Mouse (Mus musculus): ENCODE measurements around the gene Gal3st4. TPM values are rescaled to one million over a fixed set of nuclear protein-coding genes. Genes with fewer than 3 reads are reported as not detected.

The Gal3st4 gene
- polyA plus RNA-seq, 1 experiment from 2014 or later, result 2.0 TPM

GRCm38 (mm10) chr5:138258542-138258941 is 14.1 kb downstream of the Gal3st4 start:
- no peaks in the 10 kb centered on the region for H3K9me3 ChIP-seq (ENCODE audit: control insufficient read depth, low read length)
- WGBS, result 90% methylated on average over 6 of the region's 6 CpGs
- H3K4me3 ChIP-seq (replicated peaks; ENCODE audit: low read depth, low read length), result no peak overlapping the region
- H3K36me3 ChIP-seq (ENCODE audit: control insufficient read depth, insufficient read depth, low read length), result peaks cover 49% of the 10 kb centered on the region
- peaks cover 23% of the 10 kb centered on the region for H3K4me1 ChIP-seq (ENCODE audit: control insufficient read depth, insufficient read depth, low read length)
- H3K27me3 ChIP-seq (ENCODE audit: control insufficient read depth, insufficient read depth, low read length), result no peaks in the 10 kb centered on the region
- H3K4me2 ChIP-seq (ENCODE audit: low read length), result no peak overlapping the region
- no peak overlapping the region for H3K9ac ChIP-seq (replicated peaks; ENCODE audit: low read length)
- DNase-seq (no peak), ATAC-seq (ENCODE audit: low FRiP score, low TSS enrichment) (no peak)
- no peak overlapping the region for H3K27ac ChIP-seq (replicated peaks; ENCODE audit: low read depth, low read length)

- H3K4me3 ChIP-seq (replicated peaks; ENCODE audit: low read depth, low read length), result no peak overlapping the region
- no peaks in the 10 kb centered on the region for H3K27me3 ChIP-seq (ENCODE audit: control insufficient read depth, insufficient read depth, low read length)
- H3K9ac ChIP-seq (replicated peaks; ENCODE audit: low read length), result no peak overlapping the region
- WGBS, result 77% methylated on average over 3 of the region's 3 CpGs
- H3K4me1 ChIP-seq (ENCODE audit: control insufficient read depth, insufficient read depth, low read length), result peaks cover 21% of the 10 kb centered on the region
- peaks cover 49% of the 10 kb centered on the region for H3K36me3 ChIP-seq (ENCODE audit: control insufficient read depth, insufficient read depth, low read length)
- ATAC-seq (ENCODE audit: low FRiP score, low TSS enrichment) (no peak), DNase-seq (no peak)
- no peak overlapping the region for H3K27ac ChIP-seq (replicated peaks; ENCODE audit: low read depth, low read length)
- no peaks in the 10 kb centered on the region for H3K9me3 ChIP-seq (ENCODE audit: control insufficient read depth, low read length)
- H3K4me2 ChIP-seq (ENCODE audit: low read length), result no peak overlapping the region
Observed at GRCm38 (mm10) chr5:138258078-138258477, 14.6 kb downstream of the Gal3st4 start.

- Histone ChIP-seq H3K4me1 (ENCODE audit: control insufficient read depth, insufficient read depth, low read length) (peaks cover 16% of the 10 kb centered on the region), H3K4me2 (ENCODE audit: low read length) (no peak overlapping the region), H3K4me3 (replicated peaks; ENCODE audit: low read depth, low read length) (no peak overlapping the region), H3K9ac (replicated peaks; ENCODE audit: low read length) (no peak overlapping the region), H3K9me3 (ENCODE audit: control insufficient read depth, low read length) (no peaks in the 10 kb centered on the region), H3K36me3 (ENCODE audit: control insufficient read depth, insufficient read depth, low read length) (peaks cover 49% of the 10 kb centered on the region), H3K27me3 (ENCODE audit: control insufficient read depth, insufficient read depth, low read length) (no peaks in the 10 kb centered on the region), H3K27ac (replicated peaks; ENCODE audit: low read depth, low read length) (no peak overlapping the region)
- ATAC-seq (ENCODE audit: low FRiP score, low TSS enrichment) (no peak), DNase-seq (no peak)
- 92% methylated on average over 4 of the region's 4 CpGs for WGBS
Observed at GRCm38 (mm10) chr5:138257585-138257978, 15.1 kb downstream of the Gal3st4 start.

- H3K4me2 ChIP-seq (ENCODE audit: low read length), result no peak overlapping the region
- WGBS, result 90% methylated on average over 10 of the region's 10 CpGs
- ATAC-seq (ENCODE audit: low FRiP score, low TSS enrichment), result no peak
Observed at GRCm38 (mm10) chr5:138256966-138257584, 15.6 kb downstream of the Gal3st4 start.

GRCm38 (mm10) chr5:138256094-138256467 is 16.6 kb downstream of the Gal3st4 start:
- peak overlapping the region; percentile 87 for H3K27ac ChIP-seq (replicated peaks; ENCODE audit: low read depth, low read length)
- H3K9me3 ChIP-seq (ENCODE audit: control insufficient read depth, low read length), result no peaks in the 10 kb centered on the region
- H3K27me3 ChIP-seq (ENCODE audit: control insufficient read depth, insufficient read depth, low read length), result no peaks in the 10 kb centered on the region
- DNase-seq, result no peak
- peaks cover 37% of the 10 kb centered on the region for H3K36me3 ChIP-seq (ENCODE audit: control insufficient read depth, insufficient read depth, low read length)
- H3K9ac ChIP-seq (replicated peaks; ENCODE audit: low read length), result peak overlapping the region; percentile 72
- H3K4me1 ChIP-seq (ENCODE audit: control insufficient read depth, insufficient read depth, low read length), result peaks cover 12% of the 10 kb centered on the region; the same call in 1 of the 2 replicates
- WGBS, result 13% methylated on average over 7 of the region's 7 CpGs
- H3K4me3 ChIP-seq (replicated peaks; ENCODE audit: low read depth, low read length), result peak overlapping the region; percentile 64
- ATAC-seq (ENCODE audit: low FRiP score, low TSS enrichment), result no peak
- H3K4me2 ChIP-seq (ENCODE audit: low read length), result peak overlapping the region; percentile 86

More at GRCm38 (mm10) chr5:138256966-138257584, 15.6 kb downstream of the Gal3st4 start:
- Histone ChIP-seq H3K9ac (replicated peaks; ENCODE audit: low read length) (no peak overlapping the region), H3K27ac (replicated peaks; ENCODE audit: low read depth, low read length) (no peak overlapping the region), H3K4me3 (replicated peaks; ENCODE audit: low read depth, low read length) (no peak overlapping the region), H3K9me3 (ENCODE audit: control insufficient read depth, low read length) (no peaks in the 10 kb centered on the region), H3K27me3 (ENCODE audit: control insufficient read depth, insufficient read depth, low read length) (no peaks in the 10 kb centered on the region), H3K4me1 (ENCODE audit: control insufficient read depth, insufficient read depth, low read length) (peaks cover 12% of the 10 kb centered on the region; the same call in 1 of the 2 replicates), H3K36me3 (ENCODE audit: control insufficient read depth, insufficient read depth, low read length) (peaks cover 47% of the 10 kb centered on the region)
- no peak for DNase-seq

GRCm38 (mm10) chr5:138255353-138256093 is 17.1 kb downstream of the Gal3st4 start, which contains the start of gene Lamtor4:
Gene Lamtor4, plus strand, starts transcription at chr5:138255482.
- Histone ChIP-seq H3K4me2 (ENCODE audit: low read length) (peak within 1 kb of the TSS; percentile 86), H3K4me3 (replicated peaks; ENCODE audit: low read depth, low read length) (peak within 1 kb of the TSS; percentile 64), H3K36me3 (ENCODE audit: control insufficient read depth, insufficient read depth, low read length) (peaks cover 31% of the 10 kb centered on the region), H3K9me3 (ENCODE audit: control insufficient read depth, low read length) (no peaks in the 10 kb centered on the region), H3K9ac (replicated peaks; ENCODE audit: low read length) (peak within 1 kb of the TSS; percentile 72), H3K27me3 (ENCODE audit: control insufficient read depth, insufficient read depth, low read length) (no peaks in the 10 kb centered on the region), H3K4me1 (ENCODE audit: control insufficient read depth, insufficient read depth, low read length) (peaks cover 12% of the 10 kb centered on the region; the same call in 1 of the 2 replicates), H3K27ac (replicated peaks; ENCODE audit: low read depth, low read length) (peak within 1 kb of the TSS; percentile 87)
- peak; percentile 99 for ATAC-seq (ENCODE audit: low FRiP score, low TSS enrichment)
- peak; percentile 97 for DNase-seq
- under 1% methylated on average over 38 of the region's 38 CpGs for WGBS

GRCm38 (mm10) chr5:138253061-138253460 is 19.6 kb downstream of the Gal3st4 start:
- Histone ChIP-seq H3K4me2 (ENCODE audit: low read length) (no peak overlapping the region), H3K27ac (replicated peaks; ENCODE audit: low read depth, low read length) (no peak overlapping the region), H3K9me3 (ENCODE audit: control insufficient read depth, low read length) (no peaks in the 10 kb centered on the region), H3K9ac (replicated peaks; ENCODE audit: low read length) (no peak overlapping the region), H3K4me3 (replicated peaks; ENCODE audit: low read depth, low read length) (no peak overlapping the region), H3K27me3 (ENCODE audit: control insufficient read depth, insufficient read depth, low read length) (no peaks in the 10 kb centered on the region), H3K36me3 (ENCODE audit: control insufficient read depth, insufficient read depth, low read length) (peaks cover 7% of the 10 kb centered on the region; the same call in 1 of the 2 replicates), H3K4me1 (ENCODE audit: control insufficient read depth, insufficient read depth, low read length) (peaks cover 12% of the 10 kb centered on the region; the same call in 1 of the 2 replicates)
- DNase-seq (no peak), ATAC-seq (ENCODE audit: low FRiP score, low TSS enrichment) (no peak)
- WGBS, result 89% methylated on average over 3 of the region's 3 CpGs

- DNase-seq, result no peak
- Histone ChIP-seq H3K4me1 (ENCODE audit: control insufficient read depth, insufficient read depth, low read length) (peaks cover 8% of the 10 kb centered on the region; the same call in 1 of the 2 replicates), H3K4me3 (replicated peaks; ENCODE audit: low read depth, low read length) (no peak overlapping the region), H3K9ac (replicated peaks; ENCODE audit: low read length) (no peak overlapping the region), H3K9me3 (ENCODE audit: control insufficient read depth, low read length) (no peaks in the 10 kb centered on the region), H3K27me3 (ENCODE audit: control insufficient read depth, insufficient read depth, low read length) (no peaks in the 10 kb centered on the region), H3K4me2 (ENCODE audit: low read length) (no peak overlapping the region), H3K36me3 (ENCODE audit: control insufficient read depth, insufficient read depth, low read length) (no peaks in the 10 kb centered on the region), H3K27ac (replicated peaks; ENCODE audit: low read depth, low read length) (no peak overlapping the region)
- 85% methylated on average over 12 of the region's 12 CpGs for WGBS
- no peak for ATAC-seq (ENCODE audit: low FRiP score, low TSS enrichment)
Observed at GRCm38 (mm10) chr5:138251144-138251543, 21.5 kb downstream of the Gal3st4 start.

Data from midbrain, embryonic 14.5 days (tissue).